Mouse (Mus musculus) heart, postnatal 36 days (tissue): Measurements from ENCODE around the gene Gm45062. TPM values are rescaled to one million over a fixed set of nuclear protein-coding genes. Genes with fewer than 3 reads are reported as not detected.

Experiments
- DNase-seq, 2 experiments: peaks; one replicate each; pipeline ENCODE4 v3.0.0; 2021 to 2022
- intact Hi-C: fragments of 180-260 bp; cut with DNase I; formaldehyde crosslinking; loops from one replicate; pipeline ENCODE4 v1.15.1; 2025
- total RNA-seq, 2 experiments: library from RNA; stranded (reverse); gene quantifications; 2 replicates each; pipeline ENCODE4 v1.2.3; 2021

The Gm45062 gene
- total RNA-seq, 2 experiments from 2014 or later = not detected

DNA sequence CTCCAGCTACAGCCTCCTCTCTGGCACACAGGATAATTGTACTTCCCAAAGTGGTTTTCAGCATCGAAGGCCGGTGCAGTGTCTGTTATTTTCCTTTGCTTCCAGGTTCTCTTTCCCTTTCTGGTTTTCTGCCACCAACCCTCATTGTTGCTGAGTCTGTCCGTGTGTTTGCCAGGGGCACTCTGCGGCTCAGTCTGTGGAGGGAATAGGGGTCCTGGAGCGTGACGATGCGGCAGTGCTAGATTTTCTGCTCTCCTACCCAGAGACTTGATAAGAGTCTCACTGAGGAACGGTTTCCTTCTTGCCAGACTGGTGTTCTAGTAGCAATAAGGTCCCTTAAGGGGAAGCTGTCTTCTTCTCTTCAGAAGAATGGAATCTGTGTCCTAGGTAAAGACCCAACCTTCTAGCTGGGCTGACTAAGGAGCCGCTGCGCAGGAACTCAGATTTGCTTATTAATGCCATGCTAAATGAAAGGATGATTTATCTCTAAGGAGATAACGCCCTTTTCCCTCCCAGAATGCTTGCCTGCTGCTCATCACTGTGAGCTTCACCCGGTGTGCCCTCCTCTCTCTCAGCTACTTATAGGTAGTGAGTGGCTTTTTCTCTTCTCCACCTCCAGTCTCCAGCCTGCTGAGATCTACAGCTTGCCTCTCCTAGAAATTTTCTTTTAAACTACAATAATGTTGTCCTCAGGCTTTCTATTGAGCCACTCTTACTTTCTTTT, 104.9 kb downstream of the Gm45062 start:
- DNase-seq = no peak
- intact Hi-C loops = no loop called here

DNA sequence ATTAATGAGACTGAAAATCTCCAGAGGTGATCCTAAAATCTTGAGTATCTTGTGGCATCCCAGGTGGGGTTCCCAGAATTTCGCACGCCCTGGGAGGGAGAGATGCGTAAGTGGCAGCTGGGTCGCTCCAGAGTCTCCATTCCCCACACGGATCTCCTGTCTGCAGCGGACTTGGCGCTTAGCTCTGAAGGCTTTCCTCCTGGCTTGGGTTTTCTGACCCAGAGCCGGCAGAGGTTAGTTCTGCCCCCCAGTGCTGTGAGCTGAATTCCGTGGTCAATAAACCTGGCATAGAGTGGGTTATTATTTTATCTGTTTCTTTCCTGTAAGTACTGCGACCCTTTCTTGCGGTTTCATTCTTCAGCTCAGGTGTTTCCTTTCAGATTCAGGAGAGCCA, 105.5 kb downstream of the Gm45062 start:
- intact Hi-C loops = no loop called here
- DNase-seq = no peak

DNA sequence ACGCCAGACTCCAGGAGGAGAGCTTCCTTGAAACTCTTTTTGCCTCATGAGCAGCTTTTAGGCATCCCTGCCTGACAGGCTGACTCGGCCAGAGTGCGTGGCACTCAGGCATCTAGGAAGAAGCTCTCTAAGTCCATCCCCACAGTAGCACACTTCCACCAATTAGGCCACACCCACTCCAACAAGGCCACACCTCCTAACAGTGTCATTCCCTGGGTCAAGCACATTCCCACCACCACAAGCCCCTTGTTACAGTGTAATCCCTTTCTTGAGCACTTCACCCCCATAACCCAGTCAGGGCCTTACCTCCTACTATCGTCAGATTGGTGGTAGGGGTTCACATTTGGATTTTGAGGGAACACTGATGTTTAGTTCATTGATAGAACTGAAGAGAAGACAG, 108.4 kb downstream of the Gm45062 start:
- intact Hi-C loops = no loop called here
- no peak for DNase-seq

DNA sequence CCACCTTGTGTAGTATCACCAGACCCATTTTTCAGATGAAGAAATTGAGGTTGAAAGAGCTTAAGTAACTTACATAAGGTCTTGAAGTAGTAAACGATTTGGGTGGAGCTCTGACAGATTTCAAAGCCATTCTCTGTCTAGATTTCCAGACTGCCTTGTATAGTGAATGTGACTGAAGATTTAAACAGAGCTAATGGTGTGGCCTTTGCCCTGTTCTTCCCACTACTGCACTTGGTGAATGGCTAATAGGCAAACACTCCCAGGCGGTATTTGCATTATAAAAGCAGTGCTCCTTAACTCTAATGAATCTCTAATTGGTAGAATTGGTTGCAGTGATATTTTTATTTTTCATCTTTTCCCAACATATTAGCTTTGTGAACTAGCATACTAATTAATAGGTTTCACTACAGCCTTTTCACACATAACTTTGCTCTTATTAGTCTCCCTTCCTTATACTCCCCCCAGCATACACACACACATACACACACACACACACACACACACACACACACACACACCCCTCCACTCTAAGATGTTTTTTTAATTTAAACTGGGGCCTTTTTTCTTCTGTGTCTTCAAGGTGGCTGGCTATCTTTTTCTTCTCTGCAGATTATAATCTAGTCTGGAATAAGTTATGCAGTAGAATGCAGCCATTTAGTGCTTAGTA, 109.1 kb downstream of the Gm45062 start:
- DNase-seq = no peak
- intact Hi-C loops = no loop called here

DNA sequence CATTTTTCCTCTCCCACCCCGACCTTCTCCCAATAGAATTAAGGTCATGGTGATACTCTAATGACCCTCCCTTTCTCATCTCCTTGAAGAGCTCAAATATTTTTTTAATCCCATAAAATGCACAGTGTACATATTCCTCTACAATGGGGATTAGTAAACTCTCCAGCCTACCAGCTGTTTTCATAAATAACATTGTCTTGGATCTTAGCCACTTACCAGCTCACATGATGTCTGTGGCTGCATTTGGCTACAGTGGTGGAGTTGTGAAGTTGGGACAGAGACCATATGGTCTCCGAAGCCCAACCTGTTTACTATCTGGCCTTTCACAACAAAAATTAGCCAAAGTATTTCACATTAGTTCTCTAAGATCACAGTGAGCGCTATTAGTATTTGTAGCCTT, 111.4 kb downstream of the Gm45062 start:
- intact Hi-C loops = no loop called here
- DNase-seq = no peak

DNA sequence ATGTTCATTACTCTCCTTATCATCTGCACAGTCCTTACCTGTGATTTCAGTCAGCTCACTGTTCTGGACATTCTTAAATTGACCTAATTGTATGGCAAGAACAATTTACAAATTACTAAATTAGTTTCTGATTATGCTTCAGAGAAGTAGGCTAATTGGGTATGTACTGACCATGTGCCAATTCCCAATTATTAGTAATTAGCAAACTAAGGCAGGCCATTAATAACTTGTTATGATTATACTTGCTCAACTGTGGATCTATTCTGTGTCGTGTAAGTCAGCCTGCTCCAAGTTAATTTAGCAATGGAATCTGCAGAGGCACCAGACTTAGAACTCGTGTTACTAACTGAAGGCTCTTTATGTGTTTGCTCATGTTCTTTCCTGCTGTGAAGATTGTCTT, 113.8 kb downstream of the Gm45062 start:
- DNase-seq = no peak
- intact Hi-C loops = no loop called here

DNA sequence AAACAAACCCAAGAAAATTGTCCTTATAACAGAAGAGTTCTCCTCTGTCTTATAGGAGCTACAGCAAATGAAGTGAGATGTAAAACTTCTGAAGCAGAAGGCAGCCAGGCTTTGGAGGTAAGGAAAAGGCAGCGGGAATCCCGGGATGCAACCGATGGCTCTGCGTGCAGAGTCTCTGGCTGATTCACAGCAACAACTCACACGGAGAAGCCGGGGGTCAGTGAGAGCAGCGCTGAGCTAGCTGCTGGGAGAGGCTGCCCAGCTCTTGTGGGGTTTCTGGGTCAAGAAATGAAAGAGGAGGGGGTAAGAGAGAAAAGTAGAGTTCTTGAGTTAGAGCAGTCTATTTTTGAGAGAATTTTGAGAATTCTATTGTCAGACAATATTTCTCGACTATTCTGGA, 114.6 kb downstream of the Gm45062 start:
- no peak for DNase-seq

DNA sequence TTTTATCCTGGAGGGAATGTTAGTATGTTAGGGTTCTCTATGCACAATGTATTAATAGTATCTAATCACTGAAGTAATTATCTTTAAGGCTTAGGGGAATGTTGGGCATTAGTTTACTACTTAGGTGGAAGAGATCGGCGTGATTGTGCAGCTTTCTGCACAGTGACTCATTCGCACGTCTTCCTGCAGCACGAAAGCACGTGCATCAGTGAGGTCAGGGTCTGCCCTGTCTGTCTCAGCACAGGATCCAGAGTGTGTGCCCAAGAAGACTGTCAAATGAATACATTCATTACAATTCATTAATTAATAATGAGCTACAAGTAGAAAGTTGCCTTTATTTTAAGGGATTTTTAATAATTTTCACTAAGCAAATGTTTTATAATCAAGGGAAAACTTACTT, 115.0 kb downstream of the Gm45062 start:
- intact Hi-C loops = no loop called here
- DNase-seq = no peak

More for the DNA sequence above, 114.6 kb downstream of the Gm45062 start:
- intact Hi-C loops = no loop called here

DNA sequence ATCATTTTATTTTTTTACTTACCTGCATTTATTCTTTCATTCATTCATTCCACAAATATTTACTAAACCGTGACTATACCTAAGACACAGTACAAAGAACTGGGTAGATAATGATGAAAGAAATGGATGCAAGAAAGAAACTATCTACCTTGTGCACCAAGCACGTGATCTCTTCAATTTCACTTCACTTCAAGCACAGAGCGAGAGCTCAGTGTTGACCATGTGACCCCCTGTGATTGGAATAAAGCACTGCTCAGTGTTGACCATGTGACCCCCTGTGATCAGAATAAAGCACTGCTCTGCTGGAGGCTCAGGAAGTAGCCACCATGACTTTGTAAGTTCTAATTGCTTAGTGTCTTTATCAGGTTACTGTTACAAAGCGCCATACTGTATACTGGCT, 115.5 kb downstream of the Gm45062 start:
- no peak for DNase-seq
- intact Hi-C loops = no loop called here

DNA sequence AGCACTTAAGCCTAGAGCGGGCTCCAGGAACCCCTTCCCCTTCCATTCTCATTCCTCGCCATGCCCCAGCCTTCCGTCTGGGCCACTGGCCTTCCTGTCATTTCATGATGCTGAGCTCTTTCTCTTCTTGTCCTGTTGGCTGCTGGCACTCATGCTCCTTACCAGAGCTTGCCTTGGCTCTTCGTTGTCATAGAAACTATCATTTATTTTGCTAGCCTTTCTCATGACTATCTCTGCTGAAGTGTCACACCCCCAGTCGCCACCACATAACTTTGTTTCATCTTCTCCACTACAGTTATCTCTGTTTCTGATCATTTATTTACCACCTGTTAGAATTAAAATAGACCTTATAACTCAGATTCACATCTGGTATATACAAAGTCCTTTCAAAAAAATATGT, 117.1 kb downstream of the Gm45062 start:
- no peak for DNase-seq
- intact Hi-C loops = no loop called here

DNA sequence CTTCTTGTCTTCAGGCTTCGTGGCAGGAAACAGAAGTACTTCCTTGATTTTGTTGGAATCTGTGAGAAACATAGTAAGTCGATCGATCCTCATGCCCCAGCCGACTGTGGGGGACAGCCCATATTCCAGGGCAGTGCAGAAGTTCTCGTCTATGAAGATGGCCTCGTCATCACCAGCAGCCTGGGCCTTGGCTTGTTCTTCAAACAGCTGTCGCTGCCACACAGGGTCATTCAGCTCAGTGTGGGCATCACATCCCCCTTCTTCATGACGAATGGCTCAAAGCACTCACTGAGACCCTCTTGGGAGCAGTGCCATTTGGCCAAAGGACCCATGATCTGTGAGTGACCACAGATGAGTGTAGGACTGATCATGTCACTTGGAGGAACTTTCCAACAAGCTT, 118.4 kb downstream of the Gm45062 start:
- intact Hi-C loops = no loop called here
- DNase-seq = no peak

DNA sequence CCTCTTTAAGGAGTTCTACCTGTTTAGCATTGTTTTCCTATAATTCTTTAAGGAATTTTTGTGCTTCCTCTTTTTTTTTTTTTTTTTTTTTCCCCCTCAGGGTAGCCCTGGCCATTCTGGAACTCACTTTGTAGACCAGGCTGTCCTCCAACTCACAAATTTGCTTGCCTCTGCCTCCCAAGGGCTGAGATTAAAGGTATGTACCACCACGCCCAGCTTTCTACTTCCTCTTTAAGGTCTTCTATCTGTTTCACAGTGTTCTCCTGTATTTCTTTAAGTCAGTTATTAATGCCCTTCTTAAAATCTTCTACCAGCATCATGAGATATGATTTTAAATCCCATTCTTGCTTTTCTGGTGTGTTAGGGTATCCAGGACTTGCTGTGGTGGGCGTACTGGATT, 130.1 kb downstream of the Gm45062 start:
- intact Hi-C loops = no loop called here
- DNase-seq = no peak

DNA sequence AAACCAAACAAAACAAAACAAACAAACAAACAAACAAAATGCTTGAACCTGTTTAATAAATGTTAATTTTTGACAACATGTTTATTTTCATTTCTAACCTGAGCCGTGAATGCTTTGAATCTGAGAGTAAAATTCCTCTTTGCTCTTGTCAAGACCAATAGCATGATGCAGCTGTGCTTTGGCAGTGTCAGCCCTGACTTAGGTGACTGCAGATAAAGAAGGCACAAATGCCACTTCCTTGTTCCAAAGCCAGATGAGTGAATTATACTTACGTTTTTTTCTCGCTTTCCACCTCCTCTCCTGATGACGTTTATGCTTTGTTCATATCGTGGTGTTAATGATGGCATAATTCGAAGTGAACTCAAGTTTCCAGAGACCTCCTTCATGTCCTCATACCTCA, 131.0 kb downstream of the Gm45062 start:
- DNase-seq = no peak
- intact Hi-C loops = no loop called here

DNA sequence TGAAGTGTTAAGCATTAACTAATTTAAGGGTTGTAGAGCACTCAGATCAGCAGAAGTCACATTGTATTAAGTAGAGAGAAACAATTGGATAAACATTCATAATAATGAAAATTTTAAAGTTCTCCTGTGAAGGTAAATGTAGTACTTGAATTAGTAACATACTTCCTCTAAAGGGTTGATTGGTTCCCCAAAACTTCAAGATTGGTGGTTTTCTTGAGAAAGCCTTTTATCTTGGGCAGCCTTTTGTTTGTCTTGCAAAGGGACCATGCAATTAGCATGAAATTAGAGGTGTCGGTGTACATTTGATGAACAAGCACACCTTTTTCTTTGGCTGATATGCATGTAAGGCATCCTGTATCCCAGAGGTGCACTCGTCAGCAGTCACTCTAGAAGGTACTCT, 131.7 kb downstream of the Gm45062 start:
- no peak for DNase-seq
- intact Hi-C loops = no loop called here

DNA sequence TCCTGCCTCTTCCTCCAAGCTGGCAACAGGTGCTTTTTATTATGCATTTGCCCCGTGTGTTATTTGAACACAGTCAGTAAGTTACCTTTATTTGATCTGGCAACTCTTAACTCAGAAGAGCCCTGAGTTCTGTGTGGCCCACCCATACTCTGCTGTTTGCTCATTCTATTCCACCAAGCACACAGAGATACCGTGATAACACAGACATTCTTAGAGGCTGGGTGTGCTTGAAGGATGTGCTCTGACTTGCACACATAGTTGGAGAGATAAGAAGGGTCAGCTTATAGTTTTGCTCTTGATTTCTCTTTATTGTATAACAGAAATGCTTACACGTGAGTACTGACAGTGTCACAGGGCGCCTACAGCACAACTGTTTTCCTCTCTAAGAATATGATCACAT, 133.8 kb downstream of the Gm45062 start:
- intact Hi-C loops = no loop called here

DNA sequence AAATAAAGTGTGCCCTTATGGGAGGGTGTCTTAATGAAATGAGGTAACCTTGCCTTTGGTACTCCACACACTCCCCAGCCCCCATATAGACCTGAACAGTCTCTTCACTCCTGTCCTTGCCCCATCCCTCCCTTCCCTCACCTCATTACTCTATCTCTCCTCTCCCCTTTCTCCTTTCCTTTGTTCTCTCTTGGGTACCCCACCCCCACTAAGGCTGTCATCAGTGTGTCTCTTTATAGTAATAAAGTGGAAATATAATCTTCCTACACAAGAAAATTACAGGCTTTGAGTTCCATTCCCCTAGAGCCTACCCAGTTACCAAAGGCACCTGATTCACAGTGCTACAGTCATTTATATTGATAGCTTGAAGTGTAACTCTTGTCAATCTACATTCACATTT, 134.8 kb downstream of the Gm45062 start:
- no peak for DNase-seq
- intact Hi-C loops = no loop called here

More for the DNA sequence above, 133.8 kb downstream of the Gm45062 start:
- DNase-seq = no peak

DNA sequence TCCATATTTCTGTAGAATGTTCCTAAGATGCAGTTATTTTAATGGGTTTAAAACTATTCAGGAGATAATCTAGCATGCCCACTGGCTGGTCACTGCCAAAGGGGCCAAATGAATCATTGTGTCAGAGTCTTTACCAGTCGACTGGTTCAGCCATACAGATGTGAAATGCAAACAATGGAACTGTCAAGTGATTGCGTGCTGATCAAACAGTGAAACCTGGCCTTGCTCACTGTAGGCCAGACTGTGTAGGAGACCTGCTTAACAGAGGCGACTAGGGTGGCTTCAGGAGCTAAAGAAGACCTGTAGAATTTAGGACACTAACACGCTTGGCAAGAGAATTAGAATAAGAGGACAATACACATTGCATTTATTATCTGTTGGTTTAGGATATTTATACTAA, 135.8 kb downstream of the Gm45062 start:
- intact Hi-C loops = no loop called here
- DNase-seq = no peak

DNA sequence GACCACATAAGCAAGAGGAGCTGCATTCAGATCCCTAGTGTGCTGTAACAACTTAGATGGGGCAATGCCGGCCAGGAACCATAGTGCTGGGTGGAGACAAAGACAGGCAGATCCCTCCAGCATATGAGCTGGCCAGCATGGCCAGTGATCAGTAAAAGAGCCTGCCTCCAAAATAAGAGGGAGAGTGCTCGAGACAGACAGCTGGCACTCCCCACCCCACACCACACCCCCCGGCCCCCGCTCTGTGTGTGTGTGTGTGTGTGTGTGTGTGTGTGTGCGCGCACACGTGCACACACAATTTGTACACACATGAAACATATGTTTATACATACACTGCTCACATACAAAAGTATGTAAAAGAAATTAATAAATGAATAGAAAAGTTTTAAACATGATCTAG, 138.0 kb downstream of the Gm45062 start:
- DNase-seq = no peak
- intact Hi-C loops = no loop called here

DNA sequence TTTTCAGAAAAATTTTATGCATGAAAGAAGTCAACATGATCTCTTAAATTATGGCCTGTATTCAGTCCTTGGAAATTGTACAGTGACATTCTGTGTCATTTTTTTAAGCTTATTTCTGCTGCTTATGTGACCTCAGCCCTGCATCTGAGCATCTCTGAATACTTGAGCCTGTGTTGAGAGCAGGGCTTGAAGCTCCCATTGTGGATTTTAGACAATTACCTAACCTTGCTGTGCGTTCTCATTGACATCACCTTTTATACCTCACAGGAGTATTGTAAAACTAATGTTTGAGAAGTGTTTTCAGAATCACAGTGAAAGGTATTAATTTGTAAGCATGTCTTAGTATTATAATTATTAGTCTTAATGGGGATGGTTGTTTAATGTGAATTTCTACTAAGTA, 140.5 kb downstream of the Gm45062 start:
- intact Hi-C loops = no loop called here
- no peak for DNase-seq

DNA sequence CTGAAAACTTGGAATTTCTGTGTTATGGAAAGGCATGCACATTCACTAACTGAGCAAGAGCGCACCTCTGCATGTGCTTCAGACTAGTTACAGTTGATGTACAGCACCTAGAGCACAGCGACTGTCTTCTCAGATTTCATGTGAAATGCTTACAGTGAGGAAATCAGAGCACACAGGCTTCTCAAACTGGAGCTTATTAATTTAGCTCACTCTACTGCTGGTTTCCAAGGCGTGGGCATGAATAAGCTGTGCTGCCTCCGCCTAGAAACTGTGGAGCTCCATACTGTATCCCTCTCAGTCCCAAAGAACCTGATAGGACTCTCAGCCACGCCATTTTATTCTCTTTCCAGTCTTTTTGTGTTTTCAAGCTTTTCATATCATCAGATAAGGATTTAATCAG, 143.9 kb downstream of the Gm45062 start:
- intact Hi-C loops = no loop called here
- DNase-seq = no peak

DNA sequence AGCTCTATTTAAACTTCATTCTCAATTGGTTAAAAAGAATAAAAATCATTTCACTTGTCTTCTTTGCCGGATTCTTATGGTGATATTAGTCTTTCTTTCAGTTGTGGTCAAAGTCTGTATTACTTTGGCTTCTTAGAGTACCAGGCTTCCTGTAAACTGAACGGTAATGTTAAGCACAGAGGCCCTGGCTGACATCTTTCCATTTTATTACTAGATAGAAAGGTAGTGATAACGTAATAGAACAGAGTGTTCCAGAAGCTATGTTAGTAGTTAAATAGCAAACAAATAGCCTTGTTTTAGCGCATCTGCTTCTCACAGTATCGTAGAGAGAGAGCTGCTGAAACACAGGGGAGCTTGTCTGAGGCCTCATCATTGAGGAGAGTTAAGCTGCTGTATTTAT, 146.6 kb downstream of the Gm45062 start:
- intact Hi-C loops = no loop called here
- no peak for DNase-seq

DNA sequence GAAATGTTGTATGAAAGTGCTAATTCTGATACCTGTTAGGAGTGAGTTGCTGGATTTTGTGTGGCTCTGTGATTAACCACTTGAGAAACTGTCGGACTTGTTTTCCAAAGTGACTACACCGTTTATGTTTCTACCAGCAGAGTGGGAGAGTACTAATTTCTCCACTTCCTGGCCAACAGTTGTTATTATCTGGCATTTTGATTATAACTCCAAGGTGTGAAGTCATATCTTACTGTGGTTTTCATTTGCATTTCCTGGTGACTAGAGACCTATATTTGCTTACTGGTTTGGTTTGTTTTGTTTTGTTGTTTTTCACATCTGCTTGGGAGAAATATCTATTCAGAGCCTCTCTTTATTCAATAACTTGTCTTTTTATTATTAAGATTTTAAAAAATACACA, 149.1 kb downstream of the Gm45062 start:
- no peak for DNase-seq
- intact Hi-C loops = no loop called here

DNA sequence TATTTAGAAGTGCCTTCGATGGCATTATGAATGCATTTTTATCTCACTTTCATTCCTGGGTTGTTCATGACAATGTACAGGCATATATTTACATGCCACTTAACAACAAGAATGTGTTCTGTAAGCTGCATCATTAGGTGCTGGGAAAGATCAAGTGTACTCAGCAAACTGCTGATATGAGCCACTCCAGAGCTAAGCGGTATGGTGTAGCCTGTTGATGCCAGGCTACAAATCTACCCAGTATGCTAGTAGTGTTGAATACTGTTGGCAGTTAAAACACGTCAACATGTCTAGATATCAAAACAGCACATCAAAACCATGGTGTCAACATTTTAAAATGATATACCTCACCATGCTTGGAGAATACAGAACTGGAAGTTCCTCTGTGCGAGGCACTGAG, 150.6 kb downstream of the Gm45062 start:
- intact Hi-C loops = no loop called here
- no peak for DNase-seq
